Mouse (Mus musculus): ENCODE measurements at regions not wholly inside any gene's neighbourhood (a gene's known extent, or its start where the extent isn't known, plus 50 kb on each side); places are given as distances from the start of the nearest gene placed in this dataset.

GRCm38 (mm10) chr2:128473241-128473954, 117.6 kb upstream of the Spdye4c start:
- no peak for DNase-seq (ENCODE audit: low spot score)

GRCm38 (mm10) chr2:128473997-128474396, 117.0 kb upstream of the Spdye4c start:
- DNase-seq (ENCODE audit: low spot score), result no peak

- DNase-seq (ENCODE audit: low spot score), result no peak
Observed at GRCm38 (mm10) chr2:128477242-128477641, 113.8 kb upstream of the Spdye4c start.

GRCm38 (mm10) chr2:128491217-128491877, 99.7 kb upstream of the Spdye4c start:
- DNase-seq (ENCODE audit: low spot score), result no peak

GRCm38 (mm10) chr2:128493871-128494270, 97.1 kb upstream of the Spdye4c start:
- DNase-seq (ENCODE audit: low spot score), result no peak

- no peak for DNase-seq (ENCODE audit: low spot score)
Observed at GRCm38 (mm10) chr2:128497891-128498290, 93.1 kb upstream of the Spdye4c start.

- no peak for DNase-seq (ENCODE audit: low spot score)
Observed at GRCm38 (mm10) chr2:128498611-128499010, 92.4 kb upstream of the Spdye4c start.

GRCm38 (mm10) chr2:128499575-128500184, 91.3 kb upstream of the Spdye4c start:
- no peak for DNase-seq (ENCODE audit: low spot score)

GRCm38 (mm10) chr2:128502676-128503075, 88.3 kb upstream of the Spdye4c start:
- DNase-seq (ENCODE audit: low spot score), result no peak

GRCm38 (mm10) chr2:128503136-128503935, 87.7 kb upstream of the Spdye4c start:
- DNase-seq (ENCODE audit: low spot score), result no peak

- DNase-seq (ENCODE audit: low spot score), result peak; percentile 20
Observed at GRCm38 (mm10) chr2:128507591-128508243, 83.3 kb upstream of the Spdye4c start.

- DNase-seq (ENCODE audit: low spot score), result no peak
Observed at GRCm38 (mm10) chr2:128508244-128508605, 82.8 kb upstream of the Spdye4c start.

GRCm38 (mm10) chr2:128511291-128511690, 79.7 kb upstream of the Spdye4c start:
- DNase-seq (ENCODE audit: low spot score), result no peak

GRCm38 (mm10) chr2:128512852-128513251, 78.2 kb upstream of the Spdye4c start:
- no peak for DNase-seq (ENCODE audit: low spot score)

GRCm38 (mm10) chr2:128514463-128515290, 76.3 kb upstream of the Spdye4c start:
- DNase-seq (ENCODE audit: low spot score), result no peak

GRCm38 (mm10) chr2:128515701-128516100, 75.3 kb upstream of the Spdye4c start:
- DNase-seq (ENCODE audit: low spot score), result no peak

GRCm38 (mm10) chr2:128516694-128517093, 74.3 kb upstream of the Spdye4c start:
- DNase-seq (ENCODE audit: low spot score), result no peak

GRCm38 (mm10) chr2:128518142-128518541, 72.9 kb upstream of the Spdye4c start:
- no peak for DNase-seq (ENCODE audit: low spot score)

GRCm38 (mm10) chr2:128521701-128522443, 69.1 kb upstream of the Spdye4c start:
- no peak for DNase-seq (ENCODE audit: low spot score)

GRCm38 (mm10) chr2:128523425-128524108, 67.4 kb upstream of the Spdye4c start:
- no peak for DNase-seq (ENCODE audit: low spot score)
